Mouse (Mus musculus): ENCODE data around the gene Exoc3l2. TPM values are rescaled to one million over a fixed set of nuclear protein-coding genes. Genes with fewer than 3 reads are reported as not detected.

The Exoc3l2 gene
- polyA plus RNA-seq, 1 experiment, result 1.0 TPM

GRCm38 (mm10) chr7:19430402-19430801 lies 32.7 kb upstream of the Exoc3l2 start:
- DNase-seq (ENCODE audit: low read depth), result no peak
- TF ChIP-seq POLR2A (IDR thresholded peaks at IDR 0.05; ENCODE audit: borderline replicate concordance, extremely low read depth, insufficient read depth, insufficient read length, poor library complexity, severe bottlenecking) (no peak), CTCF (IDR thresholded peaks at IDR 0.05; ENCODE audit: borderline replicate concordance, extremely low read depth, insufficient read depth, insufficient read length) (no peak)

GRCm38 (mm10) chr7:19432475-19432874 lies 30.7 kb upstream of the Exoc3l2 start:
- DNase-seq (ENCODE audit: low read depth), result no peak
- TF ChIP-seq CTCF (IDR thresholded peaks at IDR 0.05; ENCODE audit: borderline replicate concordance, extremely low read depth, insufficient read depth, insufficient read length), result peak; percentile 48; the same call in 1 of the 2 replicates
- TF ChIP-seq POLR2A (IDR thresholded peaks at IDR 0.05; ENCODE audit: borderline replicate concordance, extremely low read depth, insufficient read depth, insufficient read length, poor library complexity, severe bottlenecking), result no peak

GRCm38 (mm10) chr7:19436276-19436675 lies 26.9 kb upstream of the Exoc3l2 start:
- no peak for DNase-seq (ENCODE audit: low read depth)
- TF ChIP-seq POLR2A (IDR thresholded peaks at IDR 0.05; ENCODE audit: borderline replicate concordance, extremely low read depth, insufficient read depth, insufficient read length, poor library complexity, severe bottlenecking) (no peak), CTCF (IDR thresholded peaks at IDR 0.05; ENCODE audit: borderline replicate concordance, extremely low read depth, insufficient read depth, insufficient read length) (no peak)

- no peak for DNase-seq (ENCODE audit: low read depth)
- no peak for TF ChIP-seq POLR2A (IDR thresholded peaks at IDR 0.05; ENCODE audit: borderline replicate concordance, extremely low read depth, insufficient read depth, insufficient read length, poor library complexity, severe bottlenecking)
- no peak for TF ChIP-seq CTCF (IDR thresholded peaks at IDR 0.05; ENCODE audit: borderline replicate concordance, extremely low read depth, insufficient read depth, insufficient read length)
These were observed 26.1 kb upstream of the Exoc3l2 start for GRCm38 (mm10) chr7:19437048-19437447.

GRCm38 (mm10) chr7:19441448-19442091 lies 21.6 kb upstream of the Exoc3l2 start:
- TF ChIP-seq POLR2A (IDR thresholded peaks at IDR 0.05; ENCODE audit: borderline replicate concordance, extremely low read depth, insufficient read depth, insufficient read length, poor library complexity, severe bottlenecking), result no peak
- no peak for TF ChIP-seq CTCF (IDR thresholded peaks at IDR 0.05; ENCODE audit: borderline replicate concordance, extremely low read depth, insufficient read depth, insufficient read length)
- no peak for DNase-seq (ENCODE audit: low read depth)

- peak; percentile 86 for TF ChIP-seq CTCF (IDR thresholded peaks at IDR 0.05; ENCODE audit: borderline replicate concordance, extremely low read depth, insufficient read depth, insufficient read length)
- no peak for TF ChIP-seq POLR2A (IDR thresholded peaks at IDR 0.05; ENCODE audit: borderline replicate concordance, extremely low read depth, insufficient read depth, insufficient read length, poor library complexity, severe bottlenecking)
These were observed 19.8 kb upstream of the Exoc3l2 start for GRCm38 (mm10) chr7:19443344-19443743.

GRCm38 (mm10) chr7:19444801-19445200 lies 18.3 kb upstream of the Exoc3l2 start:
- DNase-seq (ENCODE audit: low read depth), result no peak
- TF ChIP-seq CTCF (IDR thresholded peaks at IDR 0.05; ENCODE audit: borderline replicate concordance, extremely low read depth, insufficient read depth, insufficient read length) (no peak), POLR2A (IDR thresholded peaks at IDR 0.05; ENCODE audit: borderline replicate concordance, extremely low read depth, insufficient read depth, insufficient read length, poor library complexity, severe bottlenecking) (no peak)

More at GRCm38 (mm10) chr7:19443344-19443743, 19.8 kb upstream of the Exoc3l2 start:
- peak; percentile 76 for DNase-seq (ENCODE audit: low read depth)

GRCm38 (mm10) chr7:19447689-19448088 lies 15.4 kb upstream of the Exoc3l2 start:
- DNase-seq (ENCODE audit: low read depth), result no peak
- TF ChIP-seq CTCF (IDR thresholded peaks at IDR 0.05; ENCODE audit: borderline replicate concordance, extremely low read depth, insufficient read depth, insufficient read length) (no peak), POLR2A (IDR thresholded peaks at IDR 0.05; ENCODE audit: borderline replicate concordance, extremely low read depth, insufficient read depth, insufficient read length, poor library complexity, severe bottlenecking) (no peak)

- no peak for TF ChIP-seq CTCF (IDR thresholded peaks at IDR 0.05; ENCODE audit: borderline replicate concordance, extremely low read depth, insufficient read depth, insufficient read length)
- no peak for TF ChIP-seq POLR2A (IDR thresholded peaks at IDR 0.05; ENCODE audit: borderline replicate concordance, extremely low read depth, insufficient read depth, insufficient read length, poor library complexity, severe bottlenecking)
- DNase-seq (ENCODE audit: low read depth), result no peak
These were observed 14.0 kb upstream of the Exoc3l2 start for GRCm38 (mm10) chr7:19449165-19449564.

- no peak for DNase-seq (ENCODE audit: low read depth)
- no peak for TF ChIP-seq CTCF (IDR thresholded peaks at IDR 0.05; ENCODE audit: borderline replicate concordance, extremely low read depth, insufficient read depth, insufficient read length)
- no peak for TF ChIP-seq POLR2A (IDR thresholded peaks at IDR 0.05; ENCODE audit: borderline replicate concordance, extremely low read depth, insufficient read depth, insufficient read length, poor library complexity, severe bottlenecking)
These were observed 7.9 kb upstream of the Exoc3l2 start for GRCm38 (mm10) chr7:19455186-19455585.

GRCm38 (mm10) chr7:19455819-19456495 lies 7.2 kb upstream of the Exoc3l2 start:
- no peak for DNase-seq (ENCODE audit: low read depth)
- TF ChIP-seq POLR2A (IDR thresholded peaks at IDR 0.05; ENCODE audit: borderline replicate concordance, extremely low read depth, insufficient read depth, insufficient read length, poor library complexity, severe bottlenecking), result no peak
- no peak for TF ChIP-seq CTCF (IDR thresholded peaks at IDR 0.05; ENCODE audit: borderline replicate concordance, extremely low read depth, insufficient read depth, insufficient read length)

GRCm38 (mm10) chr7:19456628-19457027 lies 6.5 kb upstream of the Exoc3l2 start:
- TF ChIP-seq CTCF (IDR thresholded peaks at IDR 0.05; ENCODE audit: borderline replicate concordance, extremely low read depth, insufficient read depth, insufficient read length), result no peak
- no peak for TF ChIP-seq POLR2A (IDR thresholded peaks at IDR 0.05; ENCODE audit: borderline replicate concordance, extremely low read depth, insufficient read depth, insufficient read length, poor library complexity, severe bottlenecking)
- DNase-seq (ENCODE audit: low read depth), result no peak

Data from brain, embryonic 14.5 days (tissue).